8 mouse cellular contexts compared by ENCODE assay signal in the genomic region with DNA sequence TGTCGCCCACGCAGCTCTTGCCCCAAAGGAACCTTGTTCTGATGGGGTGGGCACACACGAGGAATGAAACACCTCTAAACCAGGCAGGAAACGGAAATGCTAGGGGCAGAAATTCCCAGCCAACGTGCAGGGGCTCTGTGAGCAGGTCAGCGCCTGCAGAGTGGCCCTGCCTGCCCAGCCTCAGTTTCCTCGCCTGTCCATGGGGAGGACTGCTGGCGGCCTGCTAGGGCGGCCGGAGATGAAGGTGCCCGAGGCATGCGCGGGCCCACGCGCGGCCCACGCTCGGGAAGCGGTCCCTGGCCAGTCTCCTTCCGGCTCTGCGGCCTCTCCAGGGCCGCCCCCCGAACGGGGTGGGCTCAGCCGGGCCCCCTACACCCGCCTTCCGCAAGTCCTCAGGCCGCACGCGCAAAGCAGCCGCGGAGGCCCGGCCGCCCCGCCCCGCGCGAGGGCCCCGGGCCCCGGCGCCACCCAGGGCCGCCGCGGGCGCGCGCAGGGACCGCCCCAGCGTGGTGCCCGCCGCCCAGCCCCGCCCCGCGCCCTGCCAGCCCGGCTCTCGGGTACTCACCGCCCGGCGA. TPM values are rescaled to one million over a fixed set of nuclear protein-coding genes. Genes with fewer than 3 reads are reported as not detected.
DNase-seq lines count a peak whose midpoint lies in the region; ATAC-seq lines count a peak whose summit lies in the region.

No protein-coding gene starts in this region.

- peak overlapping the region; percentile 93 for H3K4me2 ChIP-seq in heart, embryonic 11.5 days

- 0 out of 2 replicates have a peak, but pooled peaks cover 3% of the 10 kb centered on the region for H3K4me1 ChIP-seq in heart, embryonic 11.5 days (ENCODE audit: control insufficient read depth, insufficient read depth, low read length)

- peaks cover 14% of the 10 kb centered on the region; the same call in 1 of the 2 replicates for H3K27me3 ChIP-seq in heart, embryonic 11.5 days (ENCODE audit: control insufficient read depth, insufficient read depth, low read length)

- H3K27ac ChIP-seq in heart, embryonic 11.5 days (ENCODE audit: low read depth, low read length): no peak overlapping the region

- peak overlapping the region; percentile 78 for H3K9ac ChIP-seq in heart, embryonic 11.5 days (ENCODE audit: low read depth, low read length)

- H3K36me3 ChIP-seq in heart, embryonic 11.5 days (ENCODE audit: control insufficient read depth, insufficient read depth, low read length): no peaks in the 10 kb centered on the region

- H3K4me3 ChIP-seq in heart, embryonic 11.5 days (ENCODE audit: low read depth, low read length): peak overlapping the region; percentile 55

- no peaks in the 10 kb centered on the region for H3K9me3 ChIP-seq in heart, embryonic 11.5 days (replicated peaks; ENCODE audit: control insufficient read depth, low read length)

- no peak for DNase-seq in heart, adult 9 months (ENCODE audit: low spot score in 2 of 2)
- peak; percentile 70 for DNase-seq in adrenal gland, postnatal 25 days
- DNase-seq in forelimb bud, embryonic 11.5 days (ENCODE audit: low read depth, low spot score): peak; percentile 46
- peak; percentile 57 for DNase-seq in kidney, postnatal 14 days
- DNase-seq in lung, postnatal 14 days: peak; percentile 29
- peak; percentile 69 to 72 for DNase-seq in right cerebral cortex, postnatal 10 days (ENCODE audit: low spot score in 2 of 2)
- DNase-seq in urinary bladder, adult 2 months (ENCODE audit: low spot score): no peak

- peak; percentile 81 for ATAC-seq in heart, embryonic 11.5 days (replicated peaks; ENCODE audit: insufficient number of reproducible peaks, low FRiP score, low TSS enrichment)

- WGBS in heart, embryonic 11.5 days (ENCODE audit: insufficient replicate concordance): 2% methylated on average over 52 of the region's 59 CpGs

RNA-seq across cellular contexts. Expression of gene Begain, which starts 0.4 kb away (rescaled TPM):
- 1.7 and 2.2 TPM in 2 replicates for polyA plus RNA-seq in heart, embryonic 11.5 days (2014; fragmentation: Nextera tagmentation; extraction: Ambion mirVana)
- total RNA-seq in adrenal gland, postnatal 25 days (2021): 2.5 and 4.3 TPM in 2 replicates
- polyA plus RNA-seq in urinary bladder, adult 2 months (2012; rRNA removed): 1.4 and 1.8 TPM in 2 replicates

Comparison
In these comparisons a context has a peak if more than half of its experiments do, and no peak if none do; other contexts are left out.
1. DNase-seq: peak in adrenal gland, postnatal 25 days (single experiment), forelimb bud, embryonic 11.5 days (single experiment), kidney, postnatal 14 days (single experiment), lung, postnatal 14 days (single experiment) and right cerebral cortex, postnatal 10 days (2 of 2); none in heart, adult 9 months (0 of 2) and urinary bladder, adult 2 months (single experiment).